Mouse (Mus musculus) neural tube, embryonic 15.5 days (tissue): ENCODE measurements around the gene Fam107b. TPM values are rescaled to one million over a fixed set of nuclear protein-coding genes. Genes with fewer than 3 reads are reported as not detected.
"Not testable (repeated sequence)": the region's sequence is repeated elsewhere in the genome, so short reads cannot be mapped to it uniquely, and the experiment has no call there.

Source experiments
- ATAC-seq: fragments of 200-750 bp; cut with Nextera tagmentation; 2 replicates; pipeline ENCODE4 v1.8.0; 2017; ENCODE audit warnings: mild to moderate bottlenecking, moderate TSS enrichment, moderate library complexity; ENCODE audit not compliant: low FRiP score
- H3K27ac ChIP-seq: fragments of 300-500 bp; sonication (generic); replicated peaks from 2 replicates; pipeline ENCODE4 v1.5.1; 2015; ENCODE audit warnings: mild to moderate bottlenecking, inconsistent platforms
- H3K27me3 ChIP-seq: fragments of 300-500 bp; sonication (generic); replicated peaks from 2 replicates; pipeline ENCODE4 v1.6.1; 2015; ENCODE audit warnings: inconsistent platforms
- H3K36me3 ChIP-seq: fragments of 300-500 bp; sonication (generic); 2 replicates; pipeline ENCODE4 v1.6.1; 2015; ENCODE audit warnings: inconsistent platforms
- H3K4me1 ChIP-seq: fragments of 300-500 bp; sonication (generic); 2 replicates; pipeline ENCODE4 v1.6.1; 2015; ENCODE audit warnings: inconsistent platforms
- H3K4me2 ChIP-seq: fragments of 300-500 bp; sonication (generic); 2 replicates; pipeline ENCODE4 v1.6.1; 2015; ENCODE audit warnings: inconsistent platforms, mild to moderate bottlenecking, moderate library complexity
- H3K4me3 ChIP-seq: fragments of 300-500 bp; sonication (generic); replicated peaks from 2 replicates; pipeline ENCODE4 v1.5.1; 2015; ENCODE audit warnings: mild to moderate bottlenecking, inconsistent platforms
- H3K9ac ChIP-seq: fragments of 300-500 bp; sonication (generic); replicated peaks from 2 replicates; pipeline ENCODE4 v1.6.1; 2015; ENCODE audit warnings: mild to moderate bottlenecking, inconsistent platforms
- H3K9me3 ChIP-seq: fragments of 300-500 bp; sonication (generic); replicated peaks from 2 replicates; pipeline ENCODE4 v1.6.1; 2016; ENCODE audit warnings: inconsistent platforms
- WGBS: fragments of 180-500 bp; shearing (Covaris S2); methylation state at CpG from one replicate; pipeline ENCODE4 v1.1.7; 2015; ENCODE audit warnings: mixed read lengths; 5-methylcytosine and 5-hydroxymethylcytosine counted together
- polyA plus RNA-seq: library from polyadenylated mRNA; unstranded; fragments of >200 nt; fragmentation: Nextera tagmentation; extraction: Ambion mirVana; gene quantifications from 2 replicates; pipeline ENCODE4 v1.2.1, GENCODE M21; 2015

The Fam107b gene
- polyA plus RNA-seq, 1 experiment from 2014 or later: 22.4 TPM

GRCm38 (mm10) chr2:3717268-3717667 lies 147.0 kb downstream of the Fam107b start:
- WGBS: 83% methylated on average over 5 of the region's 5 CpGs
- no peaks in the 10 kb centered on the region for H3K36me3 ChIP-seq
- H3K9me3 ChIP-seq: no peaks in the 10 kb centered on the region
- no peak for ATAC-seq
- H3K4me1 ChIP-seq: peaks cover 43% of the 10 kb centered on the region
- no peak overlapping the region for H3K9ac ChIP-seq
- H3K4me3 ChIP-seq: no peak overlapping the region
- H3K27me3 ChIP-seq: no peaks in the 10 kb centered on the region
- no peak overlapping the region for H3K4me2 ChIP-seq
- no peak overlapping the region for H3K27ac ChIP-seq

- H3K36me3 ChIP-seq: no peaks in the 10 kb centered on the region
- H3K4me1 ChIP-seq: peaks cover 42% of the 10 kb centered on the region
- H3K27me3 ChIP-seq: no peaks in the 10 kb centered on the region
- H3K9ac ChIP-seq: no peak overlapping the region
- no peak for ATAC-seq
- 79% methylated on average over 4 of the region's 4 CpGs for WGBS
- no peak overlapping the region for H3K4me3 ChIP-seq
- H3K4me2 ChIP-seq: no peak overlapping the region
- H3K27ac ChIP-seq: no peak overlapping the region
- no peaks in the 10 kb centered on the region for H3K9me3 ChIP-seq
Observed at GRCm38 (mm10) chr2:3717847-3718246, 147.6 kb downstream of the Fam107b start.

GRCm38 (mm10) chr2:3719436-3720121 lies 149.3 kb downstream of the Fam107b start:
- not testable (repeated sequence) for H3K4me2 ChIP-seq, H3K36me3 ChIP-seq, H3K9ac ChIP-seq, H3K9me3 ChIP-seq, ATAC-seq, H3K4me3 ChIP-seq, H3K27ac ChIP-seq, H3K27me3 ChIP-seq
- H3K4me1 ChIP-seq: peaks cover 31% of the 10 kb centered on the region
- WGBS: 92% methylated on average over 5 of the region's 5 CpGs

GRCm38 (mm10) chr2:3721107-3721506 lies 150.8 kb downstream of the Fam107b start:
- Histone ChIP-seq H3K36me3 (no peaks in the 10 kb centered on the region), H3K27ac (no peak overlapping the region), H3K27me3 (no peaks in the 10 kb centered on the region), H3K9ac (no peak overlapping the region), H3K9me3 (no peaks in the 10 kb centered on the region), H3K4me1 (peaks cover 18% of the 10 kb centered on the region), H3K4me2 (no peak overlapping the region), H3K4me3 (no peak overlapping the region)
- ATAC-seq: no peak
- 93% methylated on average over 5 of the region's 5 CpGs for WGBS

GRCm38 (mm10) chr2:3721974-3722373 lies 151.7 kb downstream of the Fam107b start:
- no peak overlapping the region for H3K27ac ChIP-seq
- no peak overlapping the region for H3K4me2 ChIP-seq
- H3K9me3 ChIP-seq: no peaks in the 10 kb centered on the region
- H3K36me3 ChIP-seq: no peaks in the 10 kb centered on the region
- H3K4me1 ChIP-seq: peaks cover 17% of the 10 kb centered on the region
- H3K9ac ChIP-seq: no peak overlapping the region
- no peaks in the 10 kb centered on the region for H3K27me3 ChIP-seq
- no peak overlapping the region for H3K4me3 ChIP-seq
- 84% methylated on average over 6 of the region's 6 CpGs for WGBS
- ATAC-seq: no peak

- no peak overlapping the region for H3K27ac ChIP-seq
- H3K27me3 ChIP-seq: no peaks in the 10 kb centered on the region
- H3K9me3 ChIP-seq: no peaks in the 10 kb centered on the region
- H3K4me3 ChIP-seq: no peak overlapping the region
- no peak overlapping the region for H3K4me2 ChIP-seq
- H3K4me1 ChIP-seq: peaks cover 18% of the 10 kb centered on the region
- no peaks in the 10 kb centered on the region for H3K36me3 ChIP-seq
- ATAC-seq: no peak
- no peak overlapping the region for H3K9ac ChIP-seq
- 89% methylated on average over 8 of the region's 8 CpGs for WGBS
Observed at GRCm38 (mm10) chr2:3723391-3724106, 153.3 kb downstream of the Fam107b start.

DNA sequence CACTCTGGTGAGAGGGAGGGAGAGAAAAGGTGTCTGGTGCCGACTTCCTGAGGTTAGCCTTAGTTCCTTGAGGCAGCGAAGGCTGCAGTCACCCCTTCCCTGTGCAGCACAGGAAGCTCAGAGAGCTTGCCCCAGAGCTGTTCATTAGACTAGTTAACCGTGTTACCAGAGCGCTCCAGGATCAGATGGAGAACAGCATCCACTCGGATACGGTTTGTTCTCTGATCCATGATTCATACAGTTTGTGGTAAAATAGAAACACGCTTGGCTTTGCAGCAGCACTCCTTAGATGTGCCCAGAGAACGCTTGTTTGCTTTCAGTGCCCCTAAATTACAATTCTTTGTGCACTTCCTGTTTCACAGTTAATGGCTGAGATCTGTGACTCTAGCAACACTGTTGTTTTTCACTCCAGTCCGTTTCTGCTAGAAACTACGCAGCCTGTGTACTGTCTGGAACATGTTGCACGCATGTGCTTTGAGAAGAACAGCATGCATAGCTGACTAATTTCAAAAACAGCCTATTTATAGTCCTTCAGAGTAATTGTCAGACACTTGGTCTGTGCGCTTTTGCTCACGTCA lies 156.3 kb downstream of the Fam107b start:
- Histone ChIP-seq H3K4me1 (peaks cover 23% of the 10 kb centered on the region), H3K4me2 (peak overlapping the region; percentile 14), H3K4me3 (no peak overlapping the region), H3K9ac (no peak overlapping the region), H3K27me3 (no peaks in the 10 kb centered on the region), H3K9me3 (no peaks in the 10 kb centered on the region), H3K27ac (peak overlapping the region; percentile 30; the same call in 1 of the 2 replicates), H3K36me3 (no peaks in the 10 kb centered on the region)
- ATAC-seq: peak; percentile 45; the same call in 1 of the 2 replicates
- 57% methylated on average over 13 of the region's 13 CpGs for WGBS

GRCm38 (mm10) chr2:3727225-3727930 lies 157.1 kb downstream of the Fam107b start:
- Histone ChIP-seq H3K4me2 (no peak overlapping the region), H3K27ac (no peak overlapping the region), H3K36me3 (no peaks in the 10 kb centered on the region), H3K9ac (no peak overlapping the region), H3K4me1 (peaks cover 22% of the 10 kb centered on the region), H3K4me3 (no peak overlapping the region), H3K27me3 (no peaks in the 10 kb centered on the region), H3K9me3 (no peaks in the 10 kb centered on the region)
- WGBS: 80% methylated on average over 5 of the region's 5 CpGs
- ATAC-seq: peak; percentile 12; the same call in 1 of the 2 replicates

GRCm38 (mm10) chr2:3728090-3728489 lies 157.8 kb downstream of the Fam107b start:
- Histone ChIP-seq H3K27ac (no peak overlapping the region), H3K4me2 (no peak overlapping the region), H3K9me3 (no peaks in the 10 kb centered on the region), H3K27me3 (no peaks in the 10 kb centered on the region), H3K36me3 (no peaks in the 10 kb centered on the region), H3K4me3 (no peak overlapping the region), H3K4me1 (peaks cover 27% of the 10 kb centered on the region), H3K9ac (no peak overlapping the region)
- WGBS: 96% methylated on average over 4 of the region's 4 CpGs
- no peak for ATAC-seq

GRCm38 (mm10) chr2:3729586-3729985 lies 159.3 kb downstream of the Fam107b start:
- Histone ChIP-seq H3K27me3 (no peaks in the 10 kb centered on the region), H3K36me3 (no peaks in the 10 kb centered on the region), H3K4me2 (no peak overlapping the region), H3K27ac (no peak overlapping the region), H3K4me1 (peaks cover 27% of the 10 kb centered on the region), H3K9me3 (no peaks in the 10 kb centered on the region), H3K9ac (no peak overlapping the region), H3K4me3 (no peak overlapping the region)
- WGBS: 86% methylated on average over 3 of the region's 3 CpGs
- ATAC-seq: no peak

- Histone ChIP-seq H3K9me3 (no peaks in the 10 kb centered on the region), H3K4me1 (peaks cover 27% of the 10 kb centered on the region), H3K9ac (no peak overlapping the region), H3K4me2 (no peak overlapping the region), H3K36me3 (no peaks in the 10 kb centered on the region), H3K27ac (no peak overlapping the region), H3K4me3 (no peak overlapping the region), H3K27me3 (no peaks in the 10 kb centered on the region)
- WGBS: 66% methylated on average over 10 of the region's 10 CpGs
- ATAC-seq: no peak
Observed at GRCm38 (mm10) chr2:3730744-3731143, 160.5 kb downstream of the Fam107b start.
